Mouse (Mus musculus) cerebellum, adult 9-10 months (tissue): ENCODE measurements at regions not wholly inside any gene's neighbourhood (a gene's known extent, or its start where the extent isn't known, plus 50 kb on each side); places are given as distances from the start of the nearest gene placed in this dataset.

ENCODE experiments used
- DNase-seq: peaks from one replicate; pipeline ENCODE4 v3.0.0; 2022

GRCm38 (mm10) chrX:14960294-14960693 is 749.3 kb downstream of the H2al1n start:
- no peak for DNase-seq

GRCm38 (mm10) chrX:15007023-15007422 is 796.1 kb downstream of the H2al1n start:
- peak; percentile 68 for DNase-seq
